Mouse (Mus musculus) layer of hippocampus, adult 2 months (tissue): Measurements from ENCODE around the gene Vps72. TPM values are rescaled to one million over a fixed set of nuclear protein-coding genes. Genes with fewer than 3 reads are reported as not detected.
"Not testable (repeated sequence)": the region's sequence is repeated elsewhere in the genome, so short reads cannot be mapped to it uniquely, and the experiment has no call there.

Source experiments
- DNase-seq, 2 experiments: peaks; one replicate each; pipeline ENCODE4 v3.0.0; 2022; ENCODE audit warnings: low spot score in 2 of 2
- H3K27ac ChIP-seq: fragments of 200-600 bp; 2 replicates; pipeline ENCODE4 v1.8.1; 2022
- H3K4me3 ChIP-seq: fragments of 200-600 bp; 2 replicates; pipeline ENCODE4 v1.8.1; 2022; ENCODE audit warnings: mild to moderate bottlenecking
- CTCF ChIP-seq: fragments of 200-600 bp; conservative IDR thresholded peaks from 2 replicates; pipeline ENCODE4 v1.8.1; 2022; ENCODE audit warnings: antibody characterized with exemption, mild to moderate bottlenecking, moderate library complexity
- total RNA-seq, 2 experiments: library from RNA; stranded (reverse); gene quantifications; 2 replicates each; pipeline ENCODE4 v1.2.3; 2021

Gene Vps72
- total RNA-seq, 2 experiments from 2014 or later = 43.5 to 46.1 TPM

DNA sequence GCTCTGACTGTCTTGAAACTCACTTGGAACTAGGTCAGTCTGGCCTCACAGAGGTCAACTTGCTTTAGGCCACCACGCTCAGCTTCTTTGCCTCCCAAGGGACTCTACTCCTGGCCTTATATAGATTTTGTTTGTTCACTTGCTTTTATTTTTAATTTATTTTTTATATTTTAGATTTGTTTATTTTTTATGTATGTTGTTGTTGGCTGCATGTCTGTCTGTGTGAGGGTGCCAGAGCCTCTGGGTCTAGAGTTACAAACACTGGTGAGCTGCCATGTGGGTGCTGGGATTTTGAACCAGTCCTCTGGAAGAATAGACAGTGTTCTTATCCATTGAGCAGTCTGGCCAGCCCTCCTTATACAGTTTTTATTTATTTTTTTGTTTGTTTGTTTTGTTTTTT is 1.9 kb downstream of the Vps72 start:
- Histone ChIP-seq H3K27ac (no peak overlapping the region), H3K4me3 (no peak overlapping the region)
- DNase-seq = no peak
- TF ChIP-seq CTCF = no peak

DNA sequence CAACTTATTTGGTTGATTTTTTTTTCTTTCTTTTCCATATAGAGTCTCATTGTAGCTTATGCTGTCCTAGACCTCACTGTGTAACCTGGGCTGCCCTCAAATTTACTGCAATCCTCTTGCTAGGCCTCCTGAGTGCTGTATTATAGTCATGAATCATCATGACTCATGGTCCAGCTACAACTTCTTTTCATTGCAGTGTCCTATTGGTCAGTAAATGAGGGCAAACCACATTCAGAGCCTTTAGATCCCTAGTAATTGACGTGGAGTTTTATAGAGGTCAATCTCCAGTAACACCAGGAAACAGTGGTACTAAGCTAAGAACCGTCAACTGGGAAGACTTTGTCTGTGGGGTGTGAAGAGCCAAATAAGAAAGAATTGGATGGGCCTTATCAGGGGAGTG is 6.9 kb downstream of the Vps72 start:
- TF ChIP-seq CTCF = no peak
- Histone ChIP-seq H3K27ac (no peak overlapping the region), H3K4me3 (no peak overlapping the region)
- DNase-seq = no peak

DNA sequence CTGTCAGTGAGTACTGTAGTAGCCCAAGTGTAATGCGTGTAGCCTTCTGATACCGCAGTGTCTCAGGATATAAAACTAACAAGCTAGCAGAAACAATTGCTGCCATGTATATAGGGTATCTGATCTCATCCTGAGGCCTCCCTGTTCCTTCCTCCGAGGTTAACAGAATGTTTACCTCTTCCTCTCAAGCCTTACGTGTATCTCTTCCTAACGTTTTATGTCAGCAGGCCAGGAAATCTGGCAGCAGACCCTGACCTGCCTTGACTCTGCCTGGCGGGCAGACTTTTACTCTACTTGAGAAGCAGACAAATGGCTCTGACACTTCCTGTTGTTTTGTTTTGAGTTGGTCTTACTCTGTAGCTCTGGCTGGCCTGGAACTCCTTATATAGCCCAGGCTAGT is 10.8 kb downstream of the Vps72 start:
- no peak for DNase-seq
- TF ChIP-seq CTCF = no peak
- no peak overlapping the region for H3K27ac ChIP-seq

DNA sequence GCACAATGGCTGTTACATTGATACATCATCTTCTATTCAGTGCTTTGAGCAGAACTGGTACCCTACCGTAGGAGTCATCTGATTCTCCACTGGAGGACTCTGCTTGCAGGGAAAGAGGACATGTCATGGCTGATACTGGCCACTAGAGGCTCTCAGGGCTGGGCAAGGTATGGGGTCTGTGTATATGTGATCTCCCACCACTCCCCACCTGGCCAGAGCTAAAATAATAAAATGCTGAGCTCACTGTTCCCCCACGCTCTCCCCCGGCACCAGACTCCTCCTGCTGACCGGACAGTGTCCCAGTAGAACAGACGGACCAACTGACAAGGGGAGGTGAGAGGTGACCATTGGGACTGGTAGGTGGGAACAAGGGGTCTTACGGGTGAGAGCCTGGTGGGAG is 13.4 kb downstream of the Vps72 start, which contains the start of gene Tmod4:
Tmod4 (plus strand) TSS at position 231 of the 400 bp plus-strand sequence.
- peak; percentile 74 for TF ChIP-seq CTCF
- peak within 1 kb of the TSS; percentile 21; the same call in 1 of the 2 replicates for H3K27ac ChIP-seq
- DNase-seq = no peak
- no peak within 1 kb of the TSS for H3K4me3 ChIP-seq

More for the DNA sequence above, 10.8 kb downstream of the Vps72 start:
- H3K4me3 ChIP-seq = no peak overlapping the region

DNA sequence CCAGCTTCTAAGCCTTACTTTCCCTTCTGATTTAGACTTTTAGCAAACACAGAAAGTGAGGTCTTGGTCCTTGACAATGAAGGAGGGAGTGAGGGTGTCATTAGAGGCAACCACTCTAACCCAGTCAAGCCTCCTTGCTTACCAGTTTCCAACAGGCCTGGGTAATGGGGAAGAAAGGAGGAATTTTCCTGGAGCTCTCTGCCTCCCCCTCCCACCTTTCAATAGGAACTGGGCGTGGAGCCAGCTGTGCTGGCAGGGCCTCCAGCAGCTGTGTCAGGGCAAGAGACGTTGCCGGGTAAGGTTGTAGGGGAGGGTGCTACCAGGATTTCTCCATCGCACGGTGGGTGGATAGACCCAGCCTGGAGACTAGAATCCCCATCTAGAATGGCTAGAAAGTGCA is 14.2 kb downstream of the Vps72 start:
- H3K27ac ChIP-seq = peak overlapping the region; percentile 21; the same call in 1 of the 2 replicates
- DNase-seq = peak in 1 of 2 experiments; percentile 42
- no peak overlapping the region for H3K4me3 ChIP-seq
- TF ChIP-seq CTCF = no peak

DNA sequence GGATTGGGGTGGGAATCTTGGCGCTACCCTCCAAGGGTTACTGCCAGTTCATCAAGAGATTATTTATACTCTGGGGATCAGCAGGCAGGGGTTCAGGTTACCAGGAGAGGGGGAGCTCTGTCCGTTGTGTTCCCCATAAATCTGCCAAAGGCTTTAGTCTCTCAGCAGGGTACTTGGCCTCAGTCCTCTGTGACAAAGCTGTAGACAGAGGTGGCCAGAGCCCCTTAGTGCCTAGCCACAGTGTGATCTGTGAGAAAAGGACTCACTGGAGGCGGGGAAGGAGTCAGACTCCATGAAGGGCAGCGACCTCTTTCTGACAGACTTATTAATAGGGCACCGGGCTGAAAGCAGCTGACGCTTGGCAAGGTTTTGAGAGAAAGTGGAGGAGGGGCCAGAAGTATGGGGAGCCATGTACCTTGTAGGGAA is 18.4 kb downstream of the Vps72 start:
- no peak overlapping the region for H3K27ac ChIP-seq
- no peak for DNase-seq
- no peak for TF ChIP-seq CTCF
- no peak overlapping the region for H3K4me3 ChIP-seq

DNA sequence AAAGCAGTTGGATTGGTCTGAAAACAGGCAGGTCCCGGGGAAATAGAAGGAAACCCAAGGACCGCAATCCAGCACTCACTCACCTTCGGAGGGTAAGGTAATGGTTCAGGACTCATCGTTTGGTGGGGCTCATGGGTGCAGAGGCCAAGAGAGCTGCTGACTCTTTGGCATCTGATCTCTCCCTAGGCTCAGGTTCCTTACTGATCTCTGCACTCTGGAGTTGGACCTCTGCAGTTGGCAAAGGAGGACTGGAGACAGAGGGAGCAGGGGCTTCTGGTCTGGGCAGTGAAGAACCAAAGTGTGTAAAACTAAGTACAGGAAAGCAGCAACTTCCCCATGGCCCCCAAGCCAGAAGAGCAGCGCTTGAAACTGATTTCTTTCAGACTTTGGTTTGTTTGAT is 19.3 kb downstream of the Vps72 start:
- Histone ChIP-seq H3K4me3 (no peak overlapping the region), H3K27ac (no peak overlapping the region)
- TF ChIP-seq CTCF = no peak
- no peak for DNase-seq

DNA sequence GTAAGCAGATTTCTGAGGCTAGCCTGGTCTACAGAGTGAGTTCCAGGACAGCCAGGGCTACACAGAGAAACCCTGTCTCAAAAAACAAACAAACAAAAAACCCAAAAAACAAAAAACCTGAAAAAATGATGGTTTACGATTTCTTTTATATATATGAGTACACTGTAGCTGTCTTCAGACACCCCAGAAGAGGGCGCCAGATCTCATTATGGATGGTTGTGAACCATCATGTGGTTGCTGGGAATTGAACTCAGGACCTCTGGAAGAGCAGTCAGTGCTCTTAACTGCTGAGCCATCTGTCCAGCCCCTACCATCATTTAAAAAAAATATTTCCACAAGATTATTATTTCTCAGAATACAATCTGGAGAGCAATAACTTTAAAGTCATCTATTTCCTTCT is 21.6 kb downstream of the Vps72 start:
- peak; percentile 65 for TF ChIP-seq CTCF
- not testable (repeated sequence) for H3K27ac ChIP-seq, DNase-seq, H3K4me3 ChIP-seq

DNA sequence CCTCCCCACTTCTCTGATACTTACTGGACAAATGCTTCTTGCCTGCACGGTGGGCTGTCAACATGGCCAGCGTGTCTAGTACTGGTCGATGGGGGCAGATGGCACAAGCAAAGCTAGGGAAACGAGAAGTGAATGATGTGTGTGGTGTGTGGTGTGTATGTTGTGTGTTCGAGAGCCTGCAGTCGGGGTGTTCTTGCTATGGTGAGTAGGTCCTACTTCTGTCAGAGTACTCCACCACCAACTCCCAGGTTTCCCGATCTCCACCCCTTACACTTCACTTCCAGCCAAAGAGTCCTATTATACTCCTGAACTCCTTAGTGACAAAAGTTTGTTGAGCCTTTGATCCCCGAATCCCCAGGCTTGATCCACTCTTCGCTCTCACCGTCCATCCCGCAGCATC is 22.4 kb downstream of the Vps72 start:
- peak overlapping the region; percentile 63 for H3K4me3 ChIP-seq
- no peak for DNase-seq
- H3K27ac ChIP-seq = peak overlapping the region; percentile 91
- TF ChIP-seq CTCF = no peak

DNA sequence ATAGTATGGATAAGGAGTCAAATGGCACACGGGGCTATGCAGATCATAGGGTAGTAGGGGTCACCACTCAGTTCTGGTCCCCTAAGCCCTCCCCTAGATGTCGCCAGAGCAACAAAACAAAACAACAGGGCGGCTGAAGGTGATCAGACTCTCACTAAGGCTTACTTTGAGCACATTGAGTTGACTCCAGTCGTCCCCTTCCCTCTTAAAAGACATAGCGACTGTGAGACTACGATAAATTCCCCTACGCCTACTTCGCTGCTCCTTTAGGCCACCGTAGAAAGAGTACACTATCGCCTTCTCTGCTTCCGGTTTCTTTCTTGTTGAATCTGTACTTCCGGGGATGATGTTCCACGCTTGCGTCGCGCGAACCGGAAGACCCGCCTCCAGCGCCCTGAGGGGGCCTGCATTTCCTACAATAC is 22.9 kb downstream of the Vps72 start, which contains the start of the genes Scnm1 and Lysmd1:
Scnm1 (minus strand) TSS at position 332 of the 422 bp plus-strand sequence.
Lysmd1 (plus strand) TSS at position 409 of the 422 bp plus-strand sequence.
- Histone ChIP-seq H3K27ac (peak within 1 kb of the TSS; percentile 91), H3K4me3 (peak within 1 kb of the TSS; percentile 63)
- peak; percentile 92 to 96 for DNase-seq
- peak; percentile 54 for TF ChIP-seq CTCF

DNA sequence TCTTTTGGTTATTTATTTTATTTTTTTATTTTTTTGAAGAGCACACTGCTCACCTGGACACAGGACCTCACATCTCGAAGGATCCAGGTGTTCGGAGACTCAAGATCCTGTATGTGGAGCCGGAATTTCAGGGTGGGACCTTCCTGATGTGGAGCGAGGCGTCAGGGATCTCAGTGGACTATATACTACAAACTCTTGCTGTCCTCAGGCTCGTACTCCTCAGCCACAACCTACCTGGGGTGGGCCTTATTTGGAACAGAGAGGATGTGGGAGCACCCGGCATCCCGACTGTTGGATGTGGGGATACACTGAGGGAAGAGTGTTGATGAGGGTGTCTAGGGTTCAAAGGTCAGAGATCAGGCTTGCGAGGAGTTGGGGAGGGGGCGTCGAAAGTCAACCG is 23.3 kb downstream of the Vps72 start:
- DNase-seq, H3K27ac ChIP-seq: not testable (repeated sequence)
- H3K4me3 ChIP-seq = peak overlapping the region; percentile 63

DNA sequence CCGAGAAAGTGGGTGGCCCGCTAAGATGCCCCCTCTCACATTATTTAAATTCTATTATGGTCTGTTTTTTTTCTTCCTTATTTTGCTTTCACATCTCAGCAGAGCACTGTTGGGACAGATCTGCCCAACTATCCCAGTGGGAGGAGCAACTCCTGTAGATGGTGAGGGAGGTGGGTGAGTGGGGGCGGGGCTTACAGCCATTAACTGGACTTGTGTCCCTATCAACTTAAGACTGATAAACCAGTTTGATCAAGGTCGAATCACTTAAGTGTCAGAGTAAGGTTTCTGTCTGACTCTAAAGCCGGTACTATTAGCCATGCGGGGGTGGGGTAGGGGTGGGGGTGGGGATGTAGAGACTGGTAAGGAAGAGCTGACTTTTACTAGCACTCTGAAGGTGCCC is 24.2 kb downstream of the Vps72 start:
- H3K4me3 ChIP-seq = peak overlapping the region; percentile 56
- no peak for TF ChIP-seq CTCF
- H3K27ac ChIP-seq = peak overlapping the region; percentile 14
- DNase-seq = no peak

DNA sequence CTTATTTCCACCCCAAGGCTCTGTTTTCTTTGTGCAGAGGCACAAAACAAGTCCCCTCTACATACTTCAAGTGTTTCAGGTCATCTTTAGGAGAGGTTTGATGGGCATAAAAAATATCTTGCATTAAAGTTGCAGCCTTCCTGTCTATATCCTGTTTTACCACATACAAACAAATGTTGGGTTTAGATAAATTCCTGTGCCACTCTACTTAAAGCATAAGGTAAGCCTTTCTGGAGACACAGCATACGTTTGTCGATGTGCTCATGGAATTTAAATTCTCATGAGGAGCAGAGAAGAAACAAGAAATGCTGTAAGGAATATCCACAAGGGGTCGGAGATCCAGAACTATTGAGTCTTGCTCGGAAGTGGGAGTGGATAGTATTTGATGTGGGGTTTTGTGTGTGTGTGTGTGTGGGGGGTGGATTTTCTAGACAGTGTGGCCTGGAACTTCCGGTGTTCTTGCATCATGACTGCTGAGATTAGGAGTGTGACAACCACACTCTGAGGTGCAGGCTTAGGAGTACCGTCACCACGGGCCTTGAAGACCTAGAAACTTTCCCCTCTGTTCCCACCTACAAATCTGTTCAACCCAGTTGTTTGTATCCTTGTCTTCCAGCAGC is 24.7 kb downstream of the Vps72 start:
- Histone ChIP-seq H3K27ac (peak overlapping the region; percentile 14), H3K4me3 (peak overlapping the region; percentile 56)
- DNase-seq = no peak
- no peak for TF ChIP-seq CTCF

DNA sequence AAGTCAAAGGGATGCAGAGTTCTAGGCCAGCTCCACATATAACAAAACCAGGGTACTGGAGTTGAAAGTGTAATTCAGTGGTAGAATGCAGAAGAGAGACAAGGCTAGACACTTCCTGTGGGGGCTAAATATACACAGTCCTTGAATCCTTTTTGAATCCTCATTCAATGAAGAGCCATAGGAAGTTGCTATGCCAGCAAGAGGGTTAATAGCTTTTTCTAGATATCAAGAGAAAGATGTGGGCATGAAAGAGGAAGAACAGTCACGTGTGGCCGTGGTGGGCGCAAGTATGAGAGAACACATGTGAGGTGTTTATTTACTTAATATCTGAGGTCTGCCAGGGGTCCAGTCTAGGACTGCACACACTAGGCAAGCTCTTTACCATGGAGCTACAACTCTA is 25.5 kb downstream of the Vps72 start:
- Histone ChIP-seq H3K27ac (no peak overlapping the region), H3K4me3 (no peak overlapping the region)
- TF ChIP-seq CTCF = no peak
- no peak for DNase-seq
